Mouse (Mus musculus) hindbrain, embryonic 12.5 days (tissue): Measurements from ENCODE around the gene Paf1. TPM values are rescaled to one million over a fixed set of nuclear protein-coding genes. Genes with fewer than 3 reads are reported as not detected.
"Not testable (repeated sequence)": the region's sequence is repeated elsewhere in the genome, so short reads cannot be mapped to it uniquely, and the experiment has no call there.

Source experiments
- ATAC-seq: fragments of 200-750 bp; cut with Nextera tagmentation; 2 replicates; pipeline ENCODE4 v1.8.0; 2017; ENCODE audit warnings: moderate TSS enrichment; ENCODE audit not compliant: low FRiP score
- H3K27ac ChIP-seq: fragments of 300-500 bp; sonication (generic); 2 replicates; pipeline ENCODE4 v1.5.1; 2016; ENCODE audit warnings: mild to moderate bottlenecking
- H3K27me3 ChIP-seq: fragments of 300-500 bp; sonication (generic); 2 replicates; pipeline ENCODE4 v1.6.1; 2016; ENCODE audit warnings: mild to moderate bottlenecking
- H3K36me3 ChIP-seq: fragments of 300-500 bp; sonication (generic); 2 replicates; pipeline ENCODE4 v1.6.1; 2016; ENCODE audit warnings: mild to moderate bottlenecking
- H3K4me1 ChIP-seq: fragments of 300-500 bp; sonication (generic); 2 replicates; pipeline ENCODE4 v1.6.1; 2016
- H3K4me2 ChIP-seq: fragments of 300-500 bp; sonication (generic); replicated peaks from 2 replicates; pipeline ENCODE4 v1.6.1; 2016; ENCODE audit warnings: mild to moderate bottlenecking
- H3K4me3 ChIP-seq: fragments of 300-500 bp; sonication (generic); 2 replicates; pipeline ENCODE4 v1.5.1; 2016; ENCODE audit warnings: mild to moderate bottlenecking
- H3K9ac ChIP-seq: fragments of 300-500 bp; sonication (generic); 2 replicates; pipeline ENCODE4 v1.6.1; 2016; ENCODE audit warnings: mild to moderate bottlenecking, moderate library complexity
- H3K9me3 ChIP-seq: fragments of 300-500 bp; sonication (generic); replicated peaks from 2 replicates; pipeline ENCODE4 v1.6.1; 2016; ENCODE audit warnings: mild to moderate bottlenecking
- WGBS: fragments of 180-500 bp; shearing (Covaris S2); methylation state at CpG from one replicate; pipeline ENCODE4 v1.1.7; 2016; 5-methylcytosine and 5-hydroxymethylcytosine counted together
- polyA plus RNA-seq: library from polyadenylated mRNA; unstranded; fragments of >200 nt; fragmentation: Nextera tagmentation; extraction: Ambion mirVana; gene quantifications from 2 replicates; pipeline ENCODE4 v1.2.1, GENCODE M21; 2016

Paf1 gene
- polyA plus RNA-seq, 1 experiment from 2014 or later = 85.9 TPM

- 9% methylated on average over 29 of the region's 30 CpGs for WGBS
- H3K9me3 ChIP-seq = no peaks in the 10 kb centered on the region
- peak overlapping the region; percentile 52 for H3K4me2 ChIP-seq
- H3K27me3 ChIP-seq = peaks cover 8% of the 10 kb centered on the region; the same call in 1 of the 2 replicates
- H3K4me1 ChIP-seq = peaks cover 54% of the 10 kb centered on the region
- H3K4me3 ChIP-seq = peak overlapping the region; percentile 12; the same call in 1 of the 2 replicates
- H3K36me3 ChIP-seq = peaks cover 7% of the 10 kb centered on the region
- H3K27ac ChIP-seq = peak overlapping the region; percentile 80
- peak overlapping the region; percentile 50 for H3K9ac ChIP-seq
- no peak for ATAC-seq
These were observed 11.5 kb upstream of the Paf1 start for GRCm38 (mm10) chr7:28381017-28381790.

GRCm38 (mm10) chr7:28381938-28382337, 10.8 kb upstream of the Paf1 start:
- Histone ChIP-seq H3K27ac (peak overlapping the region; percentile 80), H3K36me3 (peaks cover 10% of the 10 kb centered on the region), H3K4me1 (peaks cover 50% of the 10 kb centered on the region), H3K9me3 (no peaks in the 10 kb centered on the region), H3K4me3 (peak overlapping the region; percentile 22), H3K4me2 (peak overlapping the region; percentile 52), H3K27me3 (peaks cover 8% of the 10 kb centered on the region; the same call in 1 of the 2 replicates), H3K9ac (peak overlapping the region; percentile 50; the same call in 1 of the 2 replicates)
- no peak for ATAC-seq
- WGBS = 7% methylated on average over 20 of the region's 20 CpGs

GRCm38 (mm10) chr7:28382347-28382951, 10.3 kb upstream of the Paf1 start:
- 75% methylated on average over 9 of the region's 12 CpGs for WGBS
- Histone ChIP-seq H3K4me3 (peak overlapping the region; percentile 22; the same call in 1 of the 2 replicates), H3K4me1 (peaks cover 48% of the 10 kb centered on the region), H3K36me3 (peaks cover 12% of the 10 kb centered on the region), H3K27me3 (peaks cover 8% of the 10 kb centered on the region; the same call in 1 of the 2 replicates), H3K9ac (peak overlapping the region; percentile 50; the same call in 1 of the 2 replicates), H3K4me2 (peak overlapping the region; percentile 52), H3K27ac (peak overlapping the region; percentile 80; the same call in 1 of the 2 replicates), H3K9me3 (no peaks in the 10 kb centered on the region)
- ATAC-seq = no peak

GRCm38 (mm10) chr7:28382981-28383396, 9.8 kb upstream of the Paf1 start:
- Histone ChIP-seq H3K27ac (0 out of 2 replicates have a peak overlapping the region, but pooled peaks have one; percentile 80), H3K4me1 (peaks cover 42% of the 10 kb centered on the region), H3K9me3 (no peaks in the 10 kb centered on the region), H3K9ac (no peak overlapping the region), H3K4me3 (no peak overlapping the region), H3K27me3 (peaks cover 3% of the 10 kb centered on the region; the same call in 1 of the 2 replicates), H3K36me3 (peaks cover 13% of the 10 kb centered on the region), H3K4me2 (no peak overlapping the region)
- ATAC-seq = no peak
- 74% methylated on average over 11 of the region's 11 CpGs for WGBS

GRCm38 (mm10) chr7:28383606-28384005, 9.1 kb upstream of the Paf1 start:
- Histone ChIP-seq H3K4me1 (peaks cover 36% of the 10 kb centered on the region), H3K27ac (no peak overlapping the region), H3K9me3 (no peaks in the 10 kb centered on the region), H3K4me3 (no peak overlapping the region), H3K27me3 (peaks cover 3% of the 10 kb centered on the region; the same call in 1 of the 2 replicates), H3K4me2 (no peak overlapping the region), H3K9ac (no peak overlapping the region), H3K36me3 (peaks cover 19% of the 10 kb centered on the region)
- 85% methylated on average over 4 of the region's 4 CpGs for whole genome bisulfite sequencing
- ATAC-seq = no peak

- peaks cover 3% of the 10 kb centered on the region; the same call in 1 of the 2 replicates for H3K27me3 ChIP-seq
- peaks cover 24% of the 10 kb centered on the region for H3K36me3 ChIP-seq
- 84% methylated on average over 6 of the region's 6 CpGs for WGBS
- no peak overlapping the region for H3K27ac ChIP-seq
- H3K4me2 ChIP-seq = no peak overlapping the region
- peaks cover 33% of the 10 kb centered on the region for H3K4me1 ChIP-seq
- H3K9me3 ChIP-seq = no peaks in the 10 kb centered on the region
- no peak overlapping the region for H3K4me3 ChIP-seq
- no peak overlapping the region for H3K9ac ChIP-seq
- no peak for ATAC-seq
These were observed 8.6 kb upstream of the Paf1 start for GRCm38 (mm10) chr7:28384162-28384561.

GRCm38 (mm10) chr7:28385196-28385595, 7.6 kb upstream of the Paf1 start:
- ATAC-seq = no peak

GRCm38 (mm10) chr7:28386007-28386406, 6.7 kb upstream of the Paf1 start:
- peaks cover 41% of the 10 kb centered on the region for H3K36me3 ChIP-seq

More at GRCm38 (mm10) chr7:28385196-28385595, 7.6 kb upstream of the Paf1 start:
- Histone ChIP-seq H3K9ac (no peak overlapping the region), H3K9me3 (no peaks in the 10 kb centered on the region), H3K27me3 (peaks cover 3% of the 10 kb centered on the region; the same call in 1 of the 2 replicates), H3K36me3 (peaks cover 33% of the 10 kb centered on the region), H3K4me1 (peaks cover 28% of the 10 kb centered on the region), H3K4me2 (no peak overlapping the region), H3K27ac (no peak overlapping the region), H3K4me3 (no peak overlapping the region)
- WGBS = 92% methylated on average over 9 of the region's 9 CpGs

GRCm38 (mm10) chr7:28386462-28386861, 6.3 kb upstream of the Paf1 start:
- 25% methylated on average over 4 of the region's 4 CpGs for WGBS
- Histone ChIP-seq H3K4me3 (no peak overlapping the region), H3K27ac (no peak overlapping the region), H3K4me2 (no peak overlapping the region), H3K9ac (no peak overlapping the region), H3K36me3 (peaks cover 41% of the 10 kb centered on the region), H3K4me1 (peaks cover 21% of the 10 kb centered on the region), H3K9me3 (no peaks in the 10 kb centered on the region), H3K27me3 (no peaks in the 10 kb centered on the region)
- peak; percentile 41; the same call in 1 of the 2 replicates for ATAC-seq

More at GRCm38 (mm10) chr7:28386007-28386406, 6.7 kb upstream of the Paf1 start:
- no peak for ATAC-seq
- no peak overlapping the region for H3K4me3 ChIP-seq
- peaks cover 1% of the 10 kb centered on the region; the same call in 1 of the 2 replicates for H3K27me3 ChIP-seq
- 95% methylated on average over 7 of the region's 7 CpGs for WGBS
- no peak overlapping the region for H3K27ac ChIP-seq
- no peak overlapping the region for H3K9ac ChIP-seq
- H3K4me2 ChIP-seq = no peak overlapping the region
- H3K9me3 ChIP-seq = no peaks in the 10 kb centered on the region
- H3K4me1 ChIP-seq = peaks cover 22% of the 10 kb centered on the region

- not testable (repeated sequence) for H3K27me3 ChIP-seq, H3K4me3 ChIP-seq, H3K9me3 ChIP-seq, H3K27ac ChIP-seq, H3K9ac ChIP-seq, H3K4me2 ChIP-seq, ATAC-seq
- Histone ChIP-seq H3K36me3 (peaks cover 41% of the 10 kb centered on the region), H3K4me1 (peaks cover 21% of the 10 kb centered on the region)
- WGBS = 84% methylated on average over 6 of the region's 6 CpGs
These were observed 5.9 kb upstream of the Paf1 start for GRCm38 (mm10) chr7:28386877-28387276.

GRCm38 (mm10) chr7:28387384-28387783, 5.4 kb upstream of the Paf1 start:
- WGBS = 88% methylated on average over 7 of the region's 7 CpGs
- H3K4me3 ChIP-seq, H3K27ac ChIP-seq, H3K9ac ChIP-seq, ATAC-seq, H3K9me3 ChIP-seq, H3K27me3 ChIP-seq, H3K4me2 ChIP-seq: not testable (repeated sequence)
- peaks cover 16% of the 10 kb centered on the region for H3K4me1 ChIP-seq
- H3K36me3 ChIP-seq = peaks cover 41% of the 10 kb centered on the region

- Histone ChIP-seq H3K4me1 (peaks cover 18% of the 10 kb centered on the region), H3K4me3 (no peak overlapping the region), H3K27me3 (no peaks in the 10 kb centered on the region), H3K9me3 (no peaks in the 10 kb centered on the region), H3K36me3 (peaks cover 46% of the 10 kb centered on the region), H3K4me2 (no peak overlapping the region), H3K27ac (no peak overlapping the region), H3K9ac (no peak overlapping the region)
- 92% methylated on average over 3 of the region's 3 CpGs for WGBS
- no peak for ATAC-seq
These were observed 2.4 kb upstream of the Paf1 start for GRCm38 (mm10) chr7:28390331-28390730.
